Mouse (Mus musculus) myocyte (in vitro differentiated cells): ENCODE measurements around the gene Gm7073.

Experiments used
- CEBPB ChIP-seq: IDR thresholded peaks from 2 replicates; pipeline ENCODE4 v1.6.1; 2011; ENCODE audit warnings: mild to moderate bottlenecking, moderate library complexity; ENCODE audit not compliant: poor library complexity, insufficient read depth, severe bottlenecking
- E2F4 ChIP-seq: IDR thresholded peaks from one replicate; pipeline ENCODE4 v1.6.1; 2011; ENCODE audit warnings: mild to moderate bottlenecking, control low read depth, moderate library complexity; ENCODE audit not compliant: insufficient read depth
- MAX ChIP-seq: IDR thresholded peaks from one replicate; pipeline ENCODE4 v1.6.1; 2011; ENCODE audit warnings: low read depth, mild to moderate bottlenecking, control low read depth
- MYOD1 ChIP-seq, 3 experiments: IDR thresholded peaks; one replicate each; pipeline ENCODE4 v1.6.1; 2011; ENCODE audit warnings: control low read depth in 2 of 3, low read depth in 2 of 3, mild to moderate bottlenecking in 2 of 3, moderate library complexity in 1 of 3; ENCODE audit not compliant: insufficient read length in 2 of 3, control insufficient read depth in 1 of 3
- MYOG ChIP-seq, 3 experiments: IDR thresholded peaks; one replicate each; pipeline ENCODE4 v1.6.1; 2011; ENCODE audit warnings: control low read depth in 2 of 3, low read depth in 2 of 3, mild to moderate bottlenecking in 2 of 3; ENCODE audit not compliant: insufficient read length in 2 of 3, control insufficient read depth in 1 of 3, insufficient read depth in 1 of 3
- POLR2A ChIP-seq: IDR thresholded peaks from one replicate; pipeline ENCODE4 v1.6.1; 2011; ENCODE audit warnings: low read depth, mild to moderate bottlenecking, control low read depth, moderate library complexity; ENCODE audit not compliant: insufficient read length
- POLR2AphosphoS2 ChIP-seq: IDR thresholded peaks from one replicate; pipeline ENCODE4 v1.6.1; 2011; ENCODE audit warnings: low read depth, control low read depth; ENCODE audit not compliant: insufficient read length
- SRF ChIP-seq: IDR thresholded peaks from one replicate; pipeline ENCODE4 v1.6.1; 2011; ENCODE audit warnings: low read depth; ENCODE audit not compliant: control insufficient read depth, insufficient read length
- TCF12 ChIP-seq: IDR thresholded peaks from one replicate; pipeline ENCODE4 v1.6.1; 2011; ENCODE audit warnings: mild to moderate bottlenecking, control low read depth; ENCODE audit not compliant: poor library complexity, insufficient read depth, severe bottlenecking
- USF1 ChIP-seq: IDR thresholded peaks from one replicate; pipeline ENCODE4 v1.6.1; 2011; ENCODE audit warnings: low read depth, mild to moderate bottlenecking, control low read depth, moderate library complexity

GRCm38 (mm10) chrX:60405681-60406080 is 133.4 kb downstream of the Gm7073 start:
- TF ChIP-seq E2F4 (no peak), MYOG (IDR thresholded peaks at IDR 0.05; ENCODE audit: control insufficient read depth in 1 of 3, insufficient read depth in 1 of 3, insufficient read length in 2 of 3, low read depth in 2 of 3) (no peak), TCF12 (no peak), POLR2A (no peak), CEBPB (no peak), USF1 (no peak), POLR2AphosphoS2 (no peak), MAX (no peak), SRF (no peak), MYOD1 (IDR thresholded peaks at IDR 0.05; ENCODE audit: control insufficient read depth in 1 of 3, insufficient read length in 2 of 3, low read depth in 2 of 3) (no peak)
